13 mouse cellular contexts compared by ENCODE assay signal in genomic region chr12:89719194-89720080, GRCm38 (mm10).
DNase-seq lines count a peak whose midpoint lies in the region; ATAC-seq and TF ChIP-seq lines count a peak whose summit lies in the region.
"Had no signal": no experiment of that assay in that cellular context is flagged by ENCODE, and none has a peak within 500 bp of the region (broad histone marks: within the 10 kb centered on the region; RNA-seq: fewer than 3 reads in every experiment).

No protein-coding gene starts in this region.

- TF ChIP-seq EP300 in liver, postnatal 0 days (IDR thresholded peaks at IDR 0.05; ENCODE audit: low read depth), result no peak

- no peaks in the 10 kb centered on the region for H3K36me3 ChIP-seq in heart, embryonic 14.5 days (ENCODE audit: control insufficient read depth, insufficient read depth, low read length)
- H3K36me3 ChIP-seq in heart, embryonic 10.5 days, result no peaks in the 10 kb centered on the region
- no peaks in the 10 kb centered on the region for H3K36me3 ChIP-seq in liver, postnatal 0 days (replicated peaks; ENCODE audit: insufficient read depth, low read length)
- H3K36me3 ChIP-seq in thymus, adult 2 months (ENCODE audit: control insufficient read depth, insufficient read depth, low read length), result no peaks in the 10 kb centered on the region
- H3K36me3 ChIP-seq: limb, embryonic 12.5 days had no signal

- TF ChIP-seq POLR2A in thymus, adult 2 months (IDR thresholded peaks at IDR 0.05; ENCODE audit: control insufficient read depth, extremely low read depth, insufficient read depth, low read length, poor library complexity), result no peak

- no peak overlapping the region for H3K27ac ChIP-seq in heart, embryonic 14.5 days (replicated peaks in 1 of 2; ENCODE audit: control insufficient read depth in 1 of 2, insufficient read depth in 1 of 2, low read depth in 2 of 2, low read length in 2 of 2)
- no peak overlapping the region for H3K27ac ChIP-seq in heart, embryonic 10.5 days
- H3K27ac ChIP-seq in liver, postnatal 0 days (ENCODE audit: low read depth), result no peak overlapping the region
- peak overlapping the region; percentile 74 for H3K27ac ChIP-seq in thymus, adult 2 months (ENCODE audit: control insufficient read depth, insufficient read depth, low read length)
- H3K27ac ChIP-seq: limb, embryonic 12.5 days had no signal

- peaks cover 0 to 3% of the 10 kb centered on the region in 2 experiments; a peak in 1 of 4 replicates for H3K4me1 ChIP-seq in heart, embryonic 14.5 days (ENCODE audit: control insufficient read depth in 2 of 2, insufficient read depth in 2 of 2, low read length in 2 of 2)
- no peaks in the 10 kb centered on the region; the same call in 1 of the 2 replicates for H3K4me1 ChIP-seq in heart, embryonic 10.5 days
- H3K4me1 ChIP-seq in liver, postnatal 0 days (ENCODE audit: insufficient read depth), result no peaks in the 10 kb centered on the region
- H3K4me1 ChIP-seq in thymus, adult 2 months (replicated peaks; ENCODE audit: control insufficient read depth, insufficient read depth, low read length), result no peaks in the 10 kb centered on the region
- H3K4me1 ChIP-seq: limb, embryonic 12.5 days had no signal

- H3K4me2 ChIP-seq in heart, embryonic 14.5 days (ENCODE audit: low read length), result peak overlapping the region; percentile 26; the same call in 1 of the 2 replicates
- H3K4me2 ChIP-seq in liver, postnatal 0 days (ENCODE audit: low read depth, low read length), result 0 out of 2 replicates have a peak overlapping the region, but pooled peaks have one; percentile 10
- H3K4me2 ChIP-seq: limb, embryonic 12.5 days had no signal

- no peak overlapping the region for H3K9ac ChIP-seq in heart, embryonic 14.5 days (ENCODE audit: low read length)
- no peak overlapping the region for H3K9ac ChIP-seq in liver, postnatal 0 days (replicated peaks)
- H3K9ac ChIP-seq: forebrain, postnatal 0 days; limb, embryonic 12.5 days had no signal

- no peak for ATAC-seq in heart, embryonic 14.5 days (ENCODE audit: insufficient number of reproducible peaks, insufficient read depth, low FRiP score, low read depth)
- ATAC-seq in liver, postnatal 0 days, result no peak
- ATAC-seq: forebrain, postnatal 0 days had no signal

- no peaks in the 10 kb centered on the region; the same call in 1 of the 2 replicates for H3K9me3 ChIP-seq in heart, embryonic 14.5 days (ENCODE audit: control insufficient read depth, low read length)
- H3K9me3 ChIP-seq in heart, embryonic 10.5 days, result no peaks in the 10 kb centered on the region
- H3K9me3 ChIP-seq in liver, postnatal 0 days (ENCODE audit: low read length), result no peaks in the 10 kb centered on the region
- H3K9me3 ChIP-seq: limb, embryonic 12.5 days had no signal

- 32% methylated on average over 8 of the region's 8 CpGs for WGBS in heart, embryonic 14.5 days
- WGBS in heart, embryonic 10.5 days, result 37% methylated on average over 8 of the region's 8 CpGs
- 24% methylated on average over 8 of the region's 8 CpGs for WGBS in liver, postnatal 0 days (ENCODE audit: insufficient replicate concordance)
- 33% methylated on average over 8 of the region's 8 CpGs for WGBS in thymus, adult 2 months

- TF ChIP-seq CTCF in liver, postnatal 0 days (IDR thresholded peaks at IDR 0.05; ENCODE audit: low read depth), result no peak
- no peak for TF ChIP-seq CTCF in thymus, adult 2 months (IDR thresholded peaks at IDR 0.05; ENCODE audit: borderline replicate concordance, control insufficient read depth, extremely low read depth, insufficient read depth, low read length, poor library complexity)

- no peak overlapping the region for H3K4me3 ChIP-seq in heart, embryonic 14.5 days (ENCODE audit: control insufficient read depth in 1 of 2, insufficient read depth in 1 of 2, low read depth in 1 of 2, low read length in 2 of 2)
- no peak overlapping the region for H3K4me3 ChIP-seq in heart, embryonic 10.5 days
- H3K4me3 ChIP-seq in liver, postnatal 0 days (ENCODE audit: low read depth, low read length), result no peak overlapping the region
- H3K4me3 ChIP-seq in thymus, adult 2 months (ENCODE audit: control insufficient read depth, insufficient read depth, low read length), result no peak overlapping the region
- H3K4me3 ChIP-seq: limb, embryonic 12.5 days; myocyte had no signal

- no peak for DNase-seq in heart, embryonic 10.5 days (ENCODE audit: low spot score)
- peak; percentile 82 for DNase-seq in CD4-positive, CD25-positive, alpha-beta regulatory T cell, adult 2 months (ENCODE audit: low read depth, low spot score)
- no peak for DNase-seq in liver, postnatal 0 days
- peak; percentile 59 for DNase-seq in thymus, adult 2 months
- no peak for DNase-seq in cerebellum, postnatal 36 days
- no peak for DNase-seq in cerebellum, adult 9-10 months
- no peak for DNase-seq in cerebellum, adult 11 months
- DNase-seq: cerebellum, adult 2 months; forebrain, postnatal 0 days; kidney, adult 18-20 months had no signal

- no peaks in the 10 kb centered on the region for H3K27me3 ChIP-seq in heart, embryonic 14.5 days (ENCODE audit: control insufficient read depth, insufficient read depth, low read length)
- H3K27me3 ChIP-seq in heart, embryonic 10.5 days (ENCODE audit: insufficient read depth, poor library complexity, severe bottlenecking), result no peaks in the 10 kb centered on the region
- H3K27me3 ChIP-seq in liver, postnatal 0 days (ENCODE audit: insufficient read depth, low read length), result no peaks in the 10 kb centered on the region
- no peaks in the 10 kb centered on the region for H3K27me3 ChIP-seq in thymus, adult 2 months (ENCODE audit: control insufficient read depth, insufficient read depth, low read length)
- H3K27me3 ChIP-seq: limb, embryonic 12.5 days had no signal

Comparison
In these comparisons a context has a peak if more than half of its experiments do, and no peak if none do; other contexts are left out.
1. DNase-seq: peak in CD4-positive, CD25-positive, alpha-beta regulatory T cell, adult 2 months (single experiment) and thymus, adult 2 months (single experiment); none in heart, embryonic 10.5 days (single experiment), liver, postnatal 0 days (single experiment), cerebellum, postnatal 36 days (0 of 2), cerebellum, adult 9-10 months (single experiment) and cerebellum, adult 11 months (single experiment).